Mouse (Mus musculus) testis, adult 2 months (tissue): ENCODE measurements around the gene Prdm8. TPM values are rescaled to one million over a fixed set of nuclear protein-coding genes. Genes with fewer than 3 reads are reported as not detected.

Source experiments
- H3K27ac ChIP-seq: fragments of 200-500 bp; 2 replicates; pipeline ENCODE4 v1.5.1; 2012; ENCODE audit warnings: low read depth, low read length; ENCODE audit not compliant: control insufficient read depth, insufficient read depth
- H3K27me3 ChIP-seq: fragments of 200-500 bp; 2 replicates; pipeline ENCODE4 v1.6.1; 2012; ENCODE audit warnings: mild to moderate bottlenecking, low read length, moderate library complexity; ENCODE audit not compliant: control insufficient read depth, insufficient read depth
- H3K36me3 ChIP-seq: fragments of 200-500 bp; 2 replicates; pipeline ENCODE4 v1.6.1; 2012; ENCODE audit warnings: mild to moderate bottlenecking, low read length; ENCODE audit not compliant: control insufficient read depth, insufficient read depth
- H3K4me1 ChIP-seq: fragments of 200-500 bp; 2 replicates; pipeline ENCODE4 v1.6.1; 2012; ENCODE audit warnings: low read length; ENCODE audit not compliant: control insufficient read depth, insufficient read depth
- H3K4me3 ChIP-seq: fragments of 200-500 bp; 2 replicates; pipeline ENCODE4 v1.5.1; 2012; ENCODE audit warnings: low read depth, mild to moderate bottlenecking, low read length, moderate library complexity, mixed read lengths; ENCODE audit not compliant: control insufficient read depth
- CTCF ChIP-seq: fragments of 200-500 bp; IDR thresholded peaks from 2 replicates; pipeline ENCODE4 v1.5.1; 2012; ENCODE audit warnings: low read depth, mild to moderate bottlenecking, inconsistent platforms, low read length, moderate library complexity; ENCODE audit not compliant: control insufficient read depth, insufficient read depth, insufficient replicate concordance
- POLR2A ChIP-seq: fragments of 200-500 bp; IDR thresholded peaks from 2 replicates; pipeline ENCODE4 v1.6.1; 2012; ENCODE audit warnings: low read depth, mild to moderate bottlenecking, inconsistent platforms, low read length, moderate library complexity; ENCODE audit not compliant: control insufficient read depth
- polyA plus RNA-seq: library from polyadenylated mRNA; depleted of rRNA; stranded (reverse); fragments of >200 nt; gene quantifications from 2 replicates; pipeline ENCODE4 v1.2.3, GENCODE M21; 2012; rRNA removed

Prdm8 gene
- polyA plus RNA-seq, 1 experiment, result 3.5 TPM

GRCm38 (mm10) chr5:98202996-98203395 is 36.0 kb downstream of the Prdm8 start:
- Histone ChIP-seq H3K36me3 (no peaks in the 10 kb centered on the region), H3K27ac (no peak overlapping the region), H3K4me3 (no peak overlapping the region), H3K27me3 (no peaks in the 10 kb centered on the region), H3K4me1 (no peaks in the 10 kb centered on the region)
- TF ChIP-seq CTCF (no peak), POLR2A (no peak)

GRCm38 (mm10) chr5:98212501-98212900 is 45.5 kb downstream of the Prdm8 start:
- no peaks in the 10 kb centered on the region for H3K36me3 ChIP-seq
- TF ChIP-seq POLR2A (no peak), CTCF (no peak)
- no peaks in the 10 kb centered on the region for H3K4me1 ChIP-seq
- no peaks in the 10 kb centered on the region for H3K27me3 ChIP-seq
- no peak overlapping the region for H3K27ac ChIP-seq
- no peak overlapping the region for H3K4me3 ChIP-seq

GRCm38 (mm10) chr5:98221956-98222355 is 55.0 kb downstream of the Prdm8 start:
- Histone ChIP-seq H3K36me3 (no peaks in the 10 kb centered on the region), H3K27ac (no peak overlapping the region), H3K4me1 (no peaks in the 10 kb centered on the region), H3K27me3 (no peaks in the 10 kb centered on the region), H3K4me3 (no peak overlapping the region)
- TF ChIP-seq POLR2A, result no peak

- Histone ChIP-seq H3K27ac (no peak overlapping the region), H3K4me3 (no peak overlapping the region), H3K27me3 (no peaks in the 10 kb centered on the region), H3K36me3 (no peaks in the 10 kb centered on the region), H3K4me1 (no peaks in the 10 kb centered on the region)
- TF ChIP-seq POLR2A (no peak), CTCF (no peak)
Measured at GRCm38 (mm10) chr5:98226710-98227109, 59.7 kb downstream of the Prdm8 start.

- Histone ChIP-seq H3K4me1 (no peaks in the 10 kb centered on the region), H3K27ac (no peak overlapping the region), H3K27me3 (no peaks in the 10 kb centered on the region), H3K36me3 (no peaks in the 10 kb centered on the region), H3K4me3 (no peak overlapping the region)
- TF ChIP-seq POLR2A (no peak), CTCF (no peak)
Measured at GRCm38 (mm10) chr5:98229456-98229855, 62.5 kb downstream of the Prdm8 start.

GRCm38 (mm10) chr5:98238466-98238865 is 71.5 kb downstream of the Prdm8 start:
- Histone ChIP-seq H3K4me1 (no peaks in the 10 kb centered on the region), H3K27ac (no peak overlapping the region), H3K27me3 (no peaks in the 10 kb centered on the region), H3K36me3 (no peaks in the 10 kb centered on the region), H3K4me3 (no peak overlapping the region)
- TF ChIP-seq CTCF (no peak), POLR2A (no peak)

Other genes with a start within 250 kb of the Prdm8 start
- 2.2 and 2.7 TPM in 2 replicates for gene Antxr2, start 136.2 kb upstream of the Prdm8 start, polyA plus RNA-seq
- not detected in 2 replicates for gene Fgf5, start 87.0 kb downstream of the Prdm8 start, polyA plus RNA-seq
- 47.7 and 62.1 TPM in 2 replicates for gene Cfap299, start 162.1 kb downstream of the Prdm8 start, polyA plus RNA-seq